Mouse (Mus musculus) liver (tissue): ENCODE measurements around the gene Zfp94.

ENCODE experiments used
- DNase-seq: peaks from one replicate; pipeline ENCODE4 v3.0.0-alpha.2; 2020; ENCODE audit warnings: mixed read lengths

The Zfp94 gene

GRCm38 (mm10) chr7:24316567-24317092, at the start of gene Zfp94:
Zfp94 (minus strand) TSS chr7:24316666.
- DNase-seq: peak; percentile 93

GRCm38 (mm10) chr7:24365258-24366014, 49.0 kb upstream of the Zfp94 start:
- DNase-seq: no peak

GRCm38 (mm10) chr7:24364827-24365226, 48.4 kb upstream of the Zfp94 start:
- DNase-seq: peak; percentile 92

- peak; percentile 78 for DNase-seq
Observed at GRCm38 (mm10) chr7:24363228-24363627, 46.8 kb upstream of the Zfp94 start.

GRCm38 (mm10) chr7:24361001-24361400, 44.5 kb upstream of the Zfp94 start:
- no peak for DNase-seq

- peak; percentile 49 for DNase-seq
Observed at GRCm38 (mm10) chr7:24359269-24359668, 42.8 kb upstream of the Zfp94 start.

- peak; percentile 69 for DNase-seq
Observed at GRCm38 (mm10) chr7:24357899-24358298, 41.4 kb upstream of the Zfp94 start.

GRCm38 (mm10) chr7:24356081-24356480, 39.6 kb upstream of the Zfp94 start:
- DNase-seq: no peak

GRCm38 (mm10) chr7:24355646-24356045, 39.2 kb upstream of the Zfp94 start:
- no peak for DNase-seq

GRCm38 (mm10) chr7:24348896-24349295, 32.4 kb upstream of the Zfp94 start, which contains the start of gene Lypd5:
Lypd5 (plus strand) TSS chr7:24349196.
- DNase-seq: no peak

GRCm38 (mm10) chr7:24346444-24346843, 30.0 kb upstream of the Zfp94 start:
- no peak for DNase-seq

GRCm38 (mm10) chr7:24343701-24344272, 27.3 kb upstream of the Zfp94 start:
- no peak for DNase-seq

- no peak for DNase-seq
Observed at GRCm38 (mm10) chr7:24338241-24338640, 21.8 kb upstream of the Zfp94 start.

- peak; percentile 74 for DNase-seq
Observed at GRCm38 (mm10) chr7:24335699-24336309, 19.3 kb upstream of the Zfp94 start.

- DNase-seq: no peak
Observed at GRCm38 (mm10) chr7:24333304-24333986, 17.0 kb upstream of the Zfp94 start, which contains the start of gene Tescl. Tescl (minus strand) TSS chr7:24333936.

GRCm38 (mm10) chr7:24327281-24327975, 11.0 kb upstream of the Zfp94 start:
- no peak for DNase-seq

GRCm38 (mm10) chr7:24326273-24327135, 10.0 kb upstream of the Zfp94 start:
- DNase-seq: no peak

- DNase-seq: no peak
Observed at GRCm38 (mm10) chr7:24325675-24326128, 9.2 kb upstream of the Zfp94 start.

- DNase-seq: no peak
Observed at GRCm38 (mm10) chr7:24325197-24325596, 8.7 kb upstream of the Zfp94 start.

GRCm38 (mm10) chr7:24322593-24322992, 6.1 kb upstream of the Zfp94 start:
- no peak for DNase-seq

- no peak for DNase-seq
Observed at GRCm38 (mm10) chr7:24318942-24319341, 2.5 kb upstream of the Zfp94 start.
